Mouse (Mus musculus) monocyte, adult 2 months (primary cell): ENCODE results near the gene Gm9833.

Experiments used
- DNase-seq, 2 experiments: peaks; one replicate each; pipeline ENCODE4 v3.0.0; 2022; ENCODE audit warnings: low spot score in 2 of 2, low read depth in 1 of 2

Gene Gm9833

DNA sequence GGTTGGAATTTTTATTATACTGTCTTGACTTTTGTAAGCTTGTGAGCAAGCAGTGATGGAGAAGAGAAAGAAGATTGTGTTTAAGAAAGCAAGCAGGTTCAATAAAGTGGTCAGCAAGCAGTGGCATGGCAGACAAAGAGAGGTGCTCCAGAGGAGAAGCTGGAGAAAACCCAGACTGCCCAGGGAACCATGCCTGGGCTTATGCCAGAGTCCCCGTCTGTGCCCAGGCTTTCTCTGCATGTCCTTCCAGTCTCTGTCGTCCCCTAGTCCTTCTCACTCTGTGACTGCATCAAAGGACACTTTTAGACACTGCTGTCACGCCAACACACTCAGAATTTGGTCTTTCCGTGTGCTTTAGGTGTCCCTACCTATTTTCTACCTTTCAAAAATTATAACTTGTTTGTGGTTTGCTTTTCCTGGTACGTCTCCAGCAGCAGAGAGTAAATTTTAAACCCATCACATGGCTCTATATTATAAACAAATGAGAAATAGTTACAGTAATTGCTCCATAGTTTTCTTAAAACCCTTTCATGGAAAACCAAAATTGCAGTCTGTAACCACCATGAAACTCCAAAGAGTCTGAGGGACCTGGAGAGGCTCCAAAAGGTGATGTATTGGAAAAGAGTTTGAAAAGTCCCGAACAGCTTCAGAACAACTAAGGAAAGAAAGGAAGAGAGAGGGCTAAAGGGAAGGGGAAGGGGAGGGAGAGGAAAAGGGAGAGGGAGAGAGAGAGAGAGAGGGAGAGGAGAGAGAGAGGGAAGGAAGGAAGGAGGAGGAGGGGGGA is 34.2 kb downstream of the Gm9833 start:
- no peak for DNase-seq

DNA sequence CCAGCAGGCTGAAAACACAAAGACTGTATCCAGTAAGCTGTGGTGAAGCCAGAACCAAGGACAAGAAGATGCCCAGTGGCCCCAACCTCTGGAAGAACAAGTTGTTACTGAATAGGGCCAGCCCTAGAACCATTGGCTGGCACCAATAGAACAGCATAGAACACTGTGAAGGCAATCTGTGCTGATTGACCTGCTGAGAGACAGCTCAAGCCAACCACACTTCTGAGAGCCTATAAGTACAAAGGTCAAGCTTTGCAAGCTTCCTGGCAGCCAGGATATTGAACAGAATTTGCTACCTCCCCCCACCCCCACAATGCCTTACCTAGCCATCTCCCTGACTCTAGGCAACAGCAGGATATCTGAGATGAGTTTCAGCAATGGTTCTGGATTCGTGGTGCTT is 35.7 kb downstream of the Gm9833 start:
- no peak for DNase-seq

DNA sequence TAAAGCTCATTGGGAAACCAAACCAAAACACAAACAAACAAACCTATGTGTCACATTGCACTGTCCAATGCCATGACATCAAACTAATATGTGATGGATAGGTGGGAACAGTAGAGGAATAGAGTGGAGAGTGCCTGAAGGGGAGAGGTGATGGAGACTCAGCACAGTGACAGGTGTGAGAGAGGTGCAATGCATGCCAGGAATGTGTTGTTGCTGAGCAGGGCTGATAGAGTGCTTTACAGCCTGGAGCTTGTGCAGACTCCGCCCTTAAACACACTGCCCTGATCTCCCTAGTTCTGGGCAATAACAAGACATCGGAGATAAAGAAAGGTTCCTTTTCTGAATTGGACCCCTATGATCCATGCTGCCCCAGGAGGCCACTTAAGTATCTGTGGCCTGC is 36.2 kb downstream of the Gm9833 start:
- DNase-seq, result no peak

- DNase-seq, result no peak
Measured at GRCm38 (mm10) chr3:10125301-10125700, 37.4 kb downstream of the Gm9833 start.

DNA sequence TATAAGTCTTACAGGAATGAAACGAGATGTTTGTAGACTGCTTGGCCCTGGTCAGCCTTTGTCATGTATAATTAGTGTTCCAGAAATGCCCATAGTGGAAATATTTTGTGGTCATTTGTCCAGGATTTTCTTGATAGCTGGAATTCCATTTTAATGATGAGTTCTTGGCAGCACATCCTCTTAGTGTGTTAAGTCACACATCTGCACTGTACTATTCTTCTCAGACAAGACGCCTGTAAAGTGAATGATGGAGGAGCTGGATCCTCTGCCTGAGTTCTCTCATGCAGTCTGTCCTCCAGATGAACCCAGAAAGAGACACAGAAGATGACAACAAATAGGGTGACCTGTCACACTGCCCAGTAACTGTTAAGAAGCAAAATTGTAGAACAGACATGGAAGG is 38.1 kb downstream of the Gm9833 start:
- DNase-seq, result no peak

DNA sequence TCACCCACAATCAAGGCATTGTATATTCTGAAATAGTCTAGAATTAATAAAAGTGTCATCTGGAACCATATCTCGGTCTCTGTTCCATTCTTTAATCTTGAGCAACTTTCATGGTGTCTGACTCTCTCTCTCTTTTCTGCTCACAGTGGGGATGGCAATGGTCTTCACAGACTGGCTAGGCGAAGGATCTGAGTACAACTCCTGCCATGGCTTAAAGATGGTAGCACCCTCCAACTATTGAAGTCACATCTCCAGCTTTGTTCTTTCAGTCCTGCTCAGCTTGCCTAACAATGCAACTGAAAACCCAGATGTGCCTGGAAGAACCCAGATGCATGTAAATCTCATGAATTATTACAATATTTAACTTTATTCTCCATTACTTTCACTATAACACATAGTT is 38.6 kb downstream of the Gm9833 start:
- DNase-seq, result no peak

- DNase-seq, result no peak
Measured at GRCm38 (mm10) chr3:10126952-10127351, 39.0 kb downstream of the Gm9833 start.

DNA sequence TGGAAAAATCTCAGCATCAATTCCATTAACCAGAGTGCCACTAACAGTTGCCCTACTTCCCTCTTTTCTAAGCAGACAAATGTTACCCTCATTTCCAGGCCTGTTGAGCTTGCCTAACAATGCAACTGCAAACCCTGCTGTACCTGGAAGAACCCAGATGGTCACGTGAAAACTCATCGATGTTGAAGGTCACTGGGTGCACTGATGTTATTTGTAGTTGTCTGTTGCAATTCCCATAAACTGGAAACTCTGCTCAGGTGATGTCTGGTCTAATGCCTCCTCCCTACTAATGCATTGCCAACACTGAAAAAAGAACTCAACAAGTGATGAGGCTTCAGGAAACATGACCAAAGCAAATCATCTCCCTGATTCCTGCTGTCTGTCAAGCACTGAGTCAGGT is 39.6 kb downstream of the Gm9833 start:
- no peak for DNase-seq
